In the genomic region with DNA sequence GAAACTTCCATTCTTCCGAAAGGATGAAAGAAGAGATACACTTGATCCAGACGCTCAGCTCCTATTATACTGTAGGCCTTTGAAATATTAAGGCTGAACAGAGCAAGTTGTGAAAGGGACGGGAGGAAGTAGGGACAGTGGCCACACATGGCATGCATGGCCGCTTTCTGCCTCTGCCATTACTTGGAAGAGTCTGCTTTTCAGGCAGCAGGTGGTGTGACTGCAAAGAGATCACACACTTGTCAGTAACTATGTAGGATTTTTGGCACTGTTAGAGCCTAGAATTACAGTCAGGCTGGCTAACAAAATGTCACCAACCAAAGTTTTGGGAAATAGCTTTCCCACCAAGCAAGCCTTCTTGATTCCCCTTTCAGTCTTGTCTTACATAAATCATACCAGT, we compare ENCODE assay signal across 16 mouse cellular contexts.
DNase-seq lines count a peak whose midpoint lies in the region; ATAC-seq and TF ChIP-seq lines count a peak whose summit lies in the region.
"Had no signal": no experiment of that assay in that cellular context is flagged by ENCODE, and none has a peak within 500 bp of the region (broad histone marks: within the 10 kb centered on the region; RNA-seq: fewer than 3 reads in every experiment).

No protein-coding gene starts in this region.

- no peak overlapping the region for H3K27ac ChIP-seq in forebrain, embryonic 13.5 days
- H3K27ac ChIP-seq in forebrain, embryonic 11.5 days (ENCODE audit: low read depth, low read length) = no peak overlapping the region
- H3K27ac ChIP-seq in forebrain, postnatal 0 days (ENCODE audit: low read depth, low read length) = no peak overlapping the region
- H3K27ac ChIP-seq: embryonic facial prominence, embryonic 15.5 days; hindbrain, embryonic 12.5 days had no signal

- no peak for DNase-seq in forebrain, embryonic 11.5 days (ENCODE audit: low spot score)
- peak; percentile 72 for DNase-seq in heart, adult 11 months
- no peak for DNase-seq in heart, postnatal 14 days
- peak; percentile 55 for DNase-seq in A20 (ENCODE audit: low read depth, low spot score)
- peak; percentile 31 for DNase-seq in forebrain, postnatal 0 days
- DNase-seq in adrenal gland, adult 8-10 months = no peak
- DNase-seq: cerebellum, postnatal 14 days; embryo, embryonic 11 days; kidney, adult 11 months; kidney, adult 9 months had no signal

- intact Hi-C loops in heart, postnatal 14 days (cut with DNase I) = no loop called here

- no peak for TF ChIP-seq CTCF in forebrain, postnatal 0 days (IDR thresholded peaks at IDR 0.05; ENCODE audit: low read depth)

- peak; percentile 33; the same call in 1 of the 2 replicates for ATAC-seq in forebrain, embryonic 13.5 days
- ATAC-seq in forebrain, embryonic 11.5 days (replicated peaks; ENCODE audit: low FRiP score) = no peak
- peak; percentile 62 for ATAC-seq in forebrain, postnatal 0 days
- ATAC-seq: hindbrain, embryonic 16.5 days had no signal

- H3K9ac ChIP-seq in forebrain, embryonic 13.5 days = no peak overlapping the region
- no peak overlapping the region for H3K9ac ChIP-seq in forebrain, embryonic 11.5 days (ENCODE audit: low read length)
- H3K9ac ChIP-seq in forebrain, postnatal 0 days = no peak overlapping the region
- H3K9ac ChIP-seq: embryonic facial prominence, embryonic 15.5 days; heart, embryonic 12.5 days; hindbrain, embryonic 12.5 days had no signal

- no peaks in the 10 kb centered on the region for H3K9me3 ChIP-seq in forebrain, embryonic 13.5 days (replicated peaks)
- H3K9me3 ChIP-seq in forebrain, embryonic 11.5 days (ENCODE audit: control insufficient read depth, low read length) = no peaks in the 10 kb centered on the region
- no peaks in the 10 kb centered on the region for H3K9me3 ChIP-seq in forebrain, postnatal 0 days (ENCODE audit: low read length)
- H3K9me3 ChIP-seq: embryonic facial prominence, embryonic 15.5 days; heart, embryonic 12.5 days; hindbrain, embryonic 12.5 days had no signal

- H3K27me3 ChIP-seq in forebrain, embryonic 13.5 days = no peaks in the 10 kb centered on the region
- no peaks in the 10 kb centered on the region for H3K27me3 ChIP-seq in forebrain, embryonic 11.5 days (ENCODE audit: control insufficient read depth, insufficient read depth, low read length)
- H3K27me3 ChIP-seq in forebrain, postnatal 0 days (ENCODE audit: insufficient read depth, low read length) = no peaks in the 10 kb centered on the region
- H3K27me3 ChIP-seq: embryonic facial prominence, embryonic 15.5 days; heart, embryonic 12.5 days; hindbrain, embryonic 12.5 days had no signal

- no peaks in the 10 kb centered on the region for H3K36me3 ChIP-seq in forebrain, embryonic 13.5 days (ENCODE audit: poor library complexity, severe bottlenecking)
- no peaks in the 10 kb centered on the region for H3K36me3 ChIP-seq in forebrain, embryonic 11.5 days (ENCODE audit: control insufficient read depth, insufficient read depth, low read length)
- H3K36me3 ChIP-seq in forebrain, postnatal 0 days (ENCODE audit: insufficient read depth) = no peaks in the 10 kb centered on the region
- H3K36me3 ChIP-seq: embryonic facial prominence, embryonic 15.5 days; heart, embryonic 12.5 days; hindbrain, embryonic 12.5 days had no signal

- 58% methylated on average over 4 of the region's 4 CpGs for WGBS in forebrain, embryonic 13.5 days
- 78% methylated on average over 4 of the region's 4 CpGs for WGBS in forebrain, embryonic 11.5 days
- WGBS in forebrain, postnatal 0 days = 44% methylated on average over 4 of the region's 4 CpGs

- no peak overlapping the region for H3K4me3 ChIP-seq in forebrain, embryonic 13.5 days
- H3K4me3 ChIP-seq in forebrain, embryonic 11.5 days (ENCODE audit: low read depth, low read length) = no peak overlapping the region
- no peak overlapping the region for H3K4me3 ChIP-seq in forebrain, postnatal 0 days (ENCODE audit: low read depth, low read length)
- H3K4me3 ChIP-seq: embryonic facial prominence, embryonic 15.5 days; erythroblast, embryonic 14.5 days; heart, embryonic 12.5 days; hindbrain, embryonic 12.5 days had no signal

- no peak overlapping the region for H3K4me2 ChIP-seq in forebrain, embryonic 13.5 days
- H3K4me2 ChIP-seq in forebrain, embryonic 11.5 days (ENCODE audit: low read depth, low read length, severe bottlenecking) = no peak overlapping the region
- no peak overlapping the region for H3K4me2 ChIP-seq in forebrain, postnatal 0 days (ENCODE audit: low read depth)
- H3K4me2 ChIP-seq: embryonic facial prominence, embryonic 15.5 days; heart, embryonic 12.5 days; hindbrain, embryonic 12.5 days had no signal

- H3K4me1 ChIP-seq in forebrain, embryonic 13.5 days = peaks cover 4% of the 10 kb centered on the region; the same call in 1 of the 2 replicates
- H3K4me1 ChIP-seq in forebrain, embryonic 11.5 days (replicated peaks; ENCODE audit: control insufficient read depth, insufficient read depth, low read length) = no peaks in the 10 kb centered on the region
- peaks cover 5% of the 10 kb centered on the region; the same call in 1 of the 2 replicates for H3K4me1 ChIP-seq in forebrain, postnatal 0 days (ENCODE audit: insufficient read depth)
- H3K4me1 ChIP-seq: hindbrain, embryonic 12.5 days had no signal

Comparison
In these comparisons a context has a peak if more than half of its experiments do, and no peak if none do; other contexts are left out.
1. DNase-seq: peak in heart, adult 11 months (single experiment), A20 (single experiment) and forebrain, postnatal 0 days (single experiment); none in forebrain, embryonic 11.5 days (single experiment), heart, postnatal 14 days (0 of 2) and adrenal gland, adult 8-10 months (single experiment).